Mouse (Mus musculus): ENCODE data around the gene Svs1. TPM values are rescaled to one million over a fixed set of nuclear protein-coding genes. Genes with fewer than 3 reads are reported as not detected.

Svs1 gene
- total RNA-seq, 1 experiment from 2014 or later: not detected

DNA sequence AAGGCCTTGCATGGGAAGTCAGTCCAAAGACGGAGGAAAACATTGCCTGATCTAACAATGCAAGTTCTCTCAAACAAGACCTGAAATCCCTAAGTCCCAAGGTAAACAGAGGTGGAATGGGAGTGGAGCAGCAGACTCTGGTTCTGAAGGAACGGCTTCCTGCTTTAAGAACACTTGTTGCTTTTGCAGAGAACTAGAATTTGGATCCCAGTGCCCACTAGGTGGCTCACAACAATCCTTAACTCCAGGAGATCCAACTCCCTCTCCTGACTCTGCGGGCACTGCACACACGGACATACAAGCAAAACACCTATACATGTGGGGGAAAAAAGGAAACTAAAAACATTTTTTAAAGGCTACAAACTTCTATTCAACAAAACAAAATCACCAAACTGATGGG, 16.7 kb downstream of the Svs1 start:
- ATAC-seq (replicated peaks in 1 of 2; ENCODE audit: insufficient read depth in 1 of 2, low FRiP score in 2 of 2, low TSS enrichment in 1 of 2, low read depth in 1 of 2, poor library complexity in 2 of 2, severe bottlenecking in 2 of 2): no peak

DNA sequence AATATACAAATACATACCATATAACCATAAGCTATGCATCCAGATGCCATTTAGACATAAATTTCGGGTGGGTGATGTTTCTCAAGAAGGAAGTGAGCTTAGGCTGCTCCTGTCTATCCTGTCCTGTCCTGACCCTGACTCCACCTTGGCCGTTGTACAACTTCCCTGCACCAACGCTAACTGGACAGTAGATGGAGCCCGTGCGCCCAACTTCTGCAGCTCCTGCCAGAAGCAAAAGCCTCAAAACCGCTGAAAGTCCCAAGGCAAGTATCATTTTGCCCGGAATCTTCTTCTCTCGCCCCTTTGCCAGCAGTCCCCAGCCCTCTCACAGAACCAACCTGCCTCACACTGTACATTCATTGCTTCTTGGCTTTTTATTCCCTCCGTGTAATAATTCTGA, 21.3 kb downstream of the Svs1 start:
- ATAC-seq (replicated peaks in 1 of 2; ENCODE audit: insufficient read depth in 1 of 2, low FRiP score in 2 of 2, low TSS enrichment in 1 of 2, low read depth in 1 of 2, poor library complexity in 2 of 2, severe bottlenecking in 2 of 2): peak; percentile 81 to 94

DNA sequence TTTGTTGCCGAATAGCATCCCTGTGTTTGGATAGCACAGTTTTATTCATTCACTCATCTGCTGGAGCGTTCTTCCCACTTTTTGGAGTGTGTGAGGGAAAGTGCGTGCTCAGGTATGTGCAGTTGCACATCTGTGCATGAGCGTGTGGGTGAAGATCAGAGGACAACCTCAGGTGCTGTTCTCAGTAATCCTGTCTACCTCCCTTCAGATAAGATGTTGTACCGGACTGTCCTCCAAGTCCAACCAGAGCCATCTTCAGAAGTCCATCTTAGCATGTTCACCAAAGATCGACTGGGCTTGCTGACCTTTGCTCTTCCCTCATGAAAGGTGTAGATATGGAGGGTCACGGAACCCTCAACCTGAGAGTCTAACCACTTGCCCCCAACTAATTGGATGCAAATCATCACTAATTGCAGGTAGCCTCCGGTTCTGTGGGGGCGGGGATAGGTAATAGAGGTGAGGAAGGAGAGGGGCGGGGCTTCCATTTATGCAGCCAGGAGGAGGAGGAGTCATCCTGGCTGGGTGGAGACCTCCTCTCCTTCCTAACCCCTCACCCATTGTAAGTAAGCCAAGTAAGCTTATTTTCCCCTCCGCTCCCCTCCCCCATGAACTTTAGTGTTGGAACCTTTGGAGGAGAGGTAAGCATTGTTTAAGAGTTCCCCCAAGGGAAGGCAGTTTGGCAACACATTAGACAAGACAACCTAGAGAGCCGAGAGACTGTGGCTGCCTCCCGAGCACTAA, 21.9 kb downstream of the Svs1 start:
- ATAC-seq (replicated peaks in 1 of 2; ENCODE audit: insufficient read depth in 1 of 2, low FRiP score in 2 of 2, low TSS enrichment in 1 of 2, low read depth in 1 of 2, poor library complexity in 2 of 2, severe bottlenecking in 2 of 2): no peak

DNA sequence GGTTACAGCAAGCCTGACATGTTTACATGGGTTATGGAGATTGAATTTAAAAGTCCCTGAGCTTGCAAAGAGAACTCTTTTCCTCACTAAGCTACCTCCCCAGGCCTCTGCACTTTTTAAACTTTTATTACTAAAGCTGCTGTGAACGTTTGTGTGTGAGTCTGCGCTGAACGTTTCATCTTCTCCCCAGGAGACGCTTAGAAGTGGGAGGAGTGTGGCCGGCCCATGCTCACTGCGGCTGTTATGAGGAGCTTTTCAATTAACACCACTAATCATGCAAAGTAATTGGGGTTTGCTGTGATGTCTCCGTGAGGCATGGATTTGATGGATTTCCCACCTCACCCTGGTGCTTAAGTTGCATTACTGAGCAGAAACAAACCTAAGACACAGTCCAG, 22.5 kb downstream of the Svs1 start:
- no peak for ATAC-seq (replicated peaks in 1 of 2; ENCODE audit: insufficient read depth in 1 of 2, low FRiP score in 2 of 2, low TSS enrichment in 1 of 2, low read depth in 1 of 2, poor library complexity in 2 of 2, severe bottlenecking in 2 of 2)

DNA sequence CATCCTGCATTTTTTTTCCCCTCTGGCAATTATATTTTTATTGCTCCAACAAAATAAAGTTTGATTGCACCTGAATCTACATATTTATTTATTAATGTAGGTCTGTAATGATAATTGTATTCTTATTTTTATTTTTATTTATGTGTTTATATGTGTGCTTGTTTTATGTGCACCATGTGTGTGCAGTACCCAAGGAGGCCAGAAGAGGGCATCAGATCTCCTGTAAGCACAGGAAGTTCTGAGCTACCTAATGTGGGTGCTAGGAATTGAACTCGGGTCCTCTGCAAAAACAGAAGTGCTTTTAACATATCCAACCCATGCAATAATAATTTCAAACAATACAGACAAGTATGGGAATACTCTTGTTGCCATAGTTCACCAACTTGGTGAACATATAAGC, 23.0 kb downstream of the Svs1 start:
- no peak for ATAC-seq (replicated peaks in 1 of 2; ENCODE audit: insufficient read depth in 1 of 2, low FRiP score in 2 of 2, low TSS enrichment in 1 of 2, low read depth in 1 of 2, poor library complexity in 2 of 2, severe bottlenecking in 2 of 2)

DNA sequence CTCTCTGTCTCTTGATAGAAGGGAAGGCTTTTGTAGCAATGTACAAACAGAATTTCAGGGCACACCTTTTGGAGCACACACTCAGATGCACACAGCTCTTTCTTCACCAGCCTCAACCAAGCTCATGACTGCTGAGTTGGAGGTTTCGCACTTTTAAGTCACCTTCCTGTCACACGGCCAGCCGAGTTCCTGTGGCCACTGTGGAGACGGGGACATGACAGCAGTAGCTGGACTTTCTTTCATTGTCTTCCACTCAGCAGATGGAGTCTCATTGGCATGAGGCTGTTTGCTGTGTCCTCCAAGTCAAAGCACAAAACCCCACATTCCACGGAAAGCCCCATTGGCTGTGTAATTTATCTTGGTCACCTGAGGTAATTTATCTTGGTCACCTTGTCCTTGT, 24.5 kb downstream of the Svs1 start:
- ATAC-seq (replicated peaks in 1 of 2; ENCODE audit: insufficient read depth in 1 of 2, low FRiP score in 2 of 2, low TSS enrichment in 1 of 2, low read depth in 1 of 2, poor library complexity in 2 of 2, severe bottlenecking in 2 of 2): no peak

DNA sequence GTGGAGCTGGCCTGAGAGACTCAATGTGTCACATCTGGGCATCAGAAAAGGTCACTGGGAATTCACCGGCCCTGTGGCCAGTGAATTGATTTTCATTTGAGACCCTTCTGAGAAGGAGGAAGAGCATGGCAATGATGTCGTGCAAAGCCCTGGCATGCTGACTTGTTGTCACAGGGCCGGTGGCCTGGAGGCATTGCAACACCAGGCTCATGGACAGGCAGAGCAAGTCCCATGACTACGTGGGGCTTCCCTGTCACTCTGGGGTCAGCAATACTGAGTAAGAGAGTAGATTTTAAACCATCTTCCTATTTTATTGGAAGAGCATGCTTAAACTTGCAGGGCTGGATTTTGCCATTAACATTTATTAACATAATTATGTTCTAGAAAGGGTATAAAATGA, 26.4 kb downstream of the Svs1 start:
- no peak for ATAC-seq (replicated peaks in 1 of 2; ENCODE audit: insufficient read depth in 1 of 2, low FRiP score in 2 of 2, low TSS enrichment in 1 of 2, low read depth in 1 of 2, poor library complexity in 2 of 2, severe bottlenecking in 2 of 2)

DNA sequence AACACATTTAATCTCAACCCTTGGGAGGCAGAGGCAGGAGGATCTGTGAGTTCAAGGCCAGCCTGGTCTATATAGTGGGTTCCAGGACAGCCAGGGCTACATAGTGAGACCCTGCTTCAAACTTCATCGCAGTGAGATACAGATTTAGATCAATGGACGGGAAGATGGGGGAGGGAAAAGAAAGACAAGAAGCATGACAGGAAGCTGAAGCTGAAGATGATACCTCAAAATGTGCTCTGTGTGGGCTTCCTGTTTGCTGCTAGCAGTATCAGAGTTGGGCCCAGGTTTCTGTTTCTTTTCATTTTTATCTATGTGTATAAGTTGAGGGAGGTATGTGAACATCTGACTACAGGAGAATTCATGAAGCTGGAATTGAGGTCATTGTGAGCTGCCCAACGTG, 26.8 kb downstream of the Svs1 start:
- no peak for ATAC-seq (replicated peaks in 1 of 2; ENCODE audit: insufficient read depth in 1 of 2, low FRiP score in 2 of 2, low TSS enrichment in 1 of 2, low read depth in 1 of 2, poor library complexity in 2 of 2, severe bottlenecking in 2 of 2)

DNA sequence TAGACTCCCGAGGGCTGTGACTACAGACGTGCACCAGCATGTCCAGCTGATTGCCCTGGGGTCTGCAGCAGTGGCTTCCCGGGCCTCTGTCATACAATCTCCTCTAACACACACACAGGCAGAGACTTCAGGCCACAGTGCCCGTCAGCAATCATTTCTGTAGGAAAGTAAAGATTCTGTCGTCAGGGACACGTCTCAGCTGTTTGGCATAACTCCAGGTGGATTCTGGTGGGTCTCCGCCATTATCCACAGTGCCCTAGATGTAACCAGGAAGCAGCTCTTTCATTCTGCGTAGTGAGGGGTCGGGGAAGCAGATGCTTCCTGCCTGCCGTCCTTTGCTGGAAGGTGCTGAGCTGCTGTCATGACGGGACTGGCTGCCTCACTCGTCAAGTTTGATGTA, 30.5 kb downstream of the Svs1 start:
- peak; percentile 95 to 96 for ATAC-seq (replicated peaks in 1 of 2; ENCODE audit: insufficient read depth in 1 of 2, low FRiP score in 2 of 2, low TSS enrichment in 1 of 2, low read depth in 1 of 2, poor library complexity in 2 of 2, severe bottlenecking in 2 of 2)

DNA sequence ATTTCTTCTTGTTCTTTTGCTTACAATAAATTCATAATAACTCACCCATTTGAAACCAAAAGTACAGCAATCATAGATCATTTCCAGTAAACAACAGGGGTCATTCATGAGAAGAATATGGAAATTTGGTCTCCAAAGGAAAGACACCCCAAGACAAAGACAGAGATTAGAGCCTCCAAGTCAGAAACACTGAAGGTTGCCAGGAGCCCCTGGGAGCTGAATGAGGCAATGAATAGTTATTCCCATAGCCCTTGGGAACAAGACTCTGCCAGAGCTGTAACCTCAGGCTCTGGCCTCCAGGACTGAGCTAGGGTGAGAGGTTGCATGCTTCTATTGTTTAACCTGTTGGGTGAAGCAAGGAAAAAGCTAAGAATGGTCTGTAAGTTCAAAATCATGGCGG, 32.7 kb downstream of the Svs1 start:
- no peak for ATAC-seq (replicated peaks in 1 of 2; ENCODE audit: insufficient read depth in 1 of 2, low FRiP score in 2 of 2, low TSS enrichment in 1 of 2, low read depth in 1 of 2, poor library complexity in 2 of 2, severe bottlenecking in 2 of 2)

DNA sequence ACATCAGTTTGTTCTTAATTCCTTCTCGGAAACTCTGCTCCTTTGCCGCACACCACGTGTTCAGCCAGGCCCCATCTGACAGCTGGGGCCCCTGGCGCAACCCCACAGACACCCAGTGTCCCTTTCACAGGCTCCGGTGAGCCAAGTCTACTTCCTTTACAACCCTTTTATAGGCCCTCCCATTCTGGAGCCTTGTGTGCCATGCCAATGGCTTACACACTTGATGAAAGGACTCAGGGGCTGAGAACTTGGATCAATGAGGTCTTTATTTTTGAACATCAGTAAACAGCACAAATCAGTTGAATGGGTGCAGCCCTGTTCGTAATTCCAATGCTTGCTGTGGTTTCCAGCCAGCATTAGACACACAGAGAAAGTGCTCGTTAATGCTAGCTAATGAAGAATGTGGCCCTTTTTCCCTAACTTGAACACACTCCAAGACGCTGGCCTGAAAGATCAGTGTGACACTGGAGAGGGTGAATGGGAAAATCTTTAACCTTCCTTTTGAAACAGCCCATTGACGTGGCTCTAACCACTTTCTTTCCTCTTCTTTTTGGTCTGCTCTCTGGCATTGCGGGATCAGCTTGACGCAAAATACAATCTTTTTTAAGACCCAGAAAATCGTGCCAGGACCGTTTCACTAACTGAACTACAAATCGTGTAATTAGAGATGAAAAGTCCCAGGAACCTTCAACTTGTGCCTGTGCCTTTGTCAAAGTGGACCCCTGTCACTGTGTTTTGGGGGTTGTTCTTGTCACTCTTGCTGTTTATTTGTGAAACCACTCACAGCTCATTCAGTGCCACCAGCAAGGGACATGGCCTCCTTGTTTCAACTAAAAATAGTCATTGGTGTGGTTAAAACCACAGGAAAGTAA, 34.7 kb downstream of the Svs1 start:
- peak; percentile 39 to 46; a peak in 2 of 4 replicates for ATAC-seq (replicated peaks in 1 of 2; ENCODE audit: insufficient read depth in 1 of 2, low FRiP score in 2 of 2, low TSS enrichment in 1 of 2, low read depth in 1 of 2, poor library complexity in 2 of 2, severe bottlenecking in 2 of 2)

DNA sequence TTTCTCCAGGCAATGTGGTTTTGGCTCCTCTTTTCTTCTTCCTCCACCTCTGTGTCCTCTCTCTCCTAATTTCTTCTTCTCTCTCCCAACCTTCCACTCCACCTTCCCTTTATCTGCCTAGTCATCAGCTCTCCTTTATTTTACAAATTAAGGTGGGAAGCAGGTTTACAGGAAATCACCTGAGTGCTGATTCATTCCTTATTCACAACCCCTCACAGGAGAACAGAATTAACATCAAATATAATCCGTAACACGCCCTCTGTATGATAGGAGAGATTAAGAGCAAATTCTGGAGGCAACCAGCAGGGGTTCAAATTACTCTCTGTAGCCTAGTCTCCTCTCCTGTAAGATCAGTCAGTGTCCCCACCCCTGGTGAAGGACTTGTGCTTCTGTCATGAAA, 35.7 kb downstream of the Svs1 start:
- no peak for ATAC-seq (replicated peaks in 1 of 2; ENCODE audit: insufficient read depth in 1 of 2, low FRiP score in 2 of 2, low TSS enrichment in 1 of 2, low read depth in 1 of 2, poor library complexity in 2 of 2, severe bottlenecking in 2 of 2)

DNA sequence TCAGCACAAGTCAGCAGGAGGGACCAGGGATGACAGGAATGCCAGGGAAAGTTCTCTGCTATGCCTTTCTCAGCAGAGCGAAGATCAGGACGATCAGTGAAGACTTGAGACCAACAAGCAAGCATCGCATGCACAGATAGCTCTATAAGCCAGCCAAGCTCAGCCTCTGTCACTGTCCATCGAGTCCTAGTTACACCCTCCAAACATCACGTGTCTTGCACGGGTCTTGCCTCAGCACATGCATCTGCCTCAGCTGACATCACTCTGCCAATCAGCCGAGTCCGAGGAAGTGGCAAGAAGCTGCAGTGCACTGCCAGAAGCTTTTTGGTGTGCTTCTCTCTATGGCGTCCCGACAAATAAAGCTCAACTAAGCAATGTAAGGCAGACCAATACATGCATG, 36.7 kb downstream of the Svs1 start:
- ATAC-seq (replicated peaks in 1 of 2; ENCODE audit: insufficient read depth in 1 of 2, low FRiP score in 2 of 2, low TSS enrichment in 1 of 2, low read depth in 1 of 2, poor library complexity in 2 of 2, severe bottlenecking in 2 of 2): no peak

DNA sequence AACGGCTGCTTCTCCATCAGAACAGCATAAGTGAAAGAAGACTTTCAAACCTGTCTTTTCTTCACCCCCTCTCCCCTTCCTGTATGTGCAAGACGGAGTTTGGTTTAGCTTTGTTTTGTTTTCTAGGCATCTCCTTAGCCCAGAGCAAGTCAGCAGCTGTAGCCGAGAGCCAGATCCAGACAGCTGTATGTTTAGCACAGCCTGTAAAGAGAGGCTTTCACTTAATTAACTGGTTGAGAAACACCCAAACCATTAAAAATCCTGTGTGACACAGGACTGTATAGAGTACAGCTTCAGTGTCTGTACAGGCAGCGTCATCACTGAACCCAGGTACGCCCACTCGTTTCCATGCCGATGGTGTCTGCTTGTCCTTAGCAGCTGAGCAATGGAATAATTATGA, 38.6 kb downstream of the Svs1 start:
- no peak for ATAC-seq (replicated peaks in 1 of 2; ENCODE audit: insufficient read depth in 1 of 2, low FRiP score in 2 of 2, low TSS enrichment in 1 of 2, low read depth in 1 of 2, poor library complexity in 2 of 2, severe bottlenecking in 2 of 2)

DNA sequence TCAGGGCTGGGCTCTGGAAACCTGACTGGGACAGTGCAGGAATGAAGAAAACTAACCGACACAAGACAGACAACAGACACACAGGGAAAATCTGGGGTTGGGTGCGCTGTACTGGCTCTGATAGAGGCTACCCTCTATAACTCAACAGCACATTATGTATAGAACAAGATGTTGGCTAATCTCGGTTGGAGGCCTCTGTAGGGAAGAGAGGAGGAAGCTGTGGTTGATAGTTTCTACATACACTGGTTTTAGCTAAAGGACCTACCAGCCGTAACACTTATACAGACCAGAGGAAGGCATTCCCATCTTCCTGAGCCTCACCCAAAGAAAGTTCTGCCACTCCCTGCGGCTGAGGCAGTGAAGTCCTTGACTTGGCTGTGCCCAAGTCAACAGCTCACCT, 39.8 kb downstream of the Svs1 start:
- ATAC-seq (replicated peaks in 1 of 2; ENCODE audit: insufficient read depth in 1 of 2, low FRiP score in 2 of 2, low TSS enrichment in 1 of 2, low read depth in 1 of 2, poor library complexity in 2 of 2, severe bottlenecking in 2 of 2): peak in 1 of 2 experiments; percentile 36; a peak in 2 of 4 replicates

DNA sequence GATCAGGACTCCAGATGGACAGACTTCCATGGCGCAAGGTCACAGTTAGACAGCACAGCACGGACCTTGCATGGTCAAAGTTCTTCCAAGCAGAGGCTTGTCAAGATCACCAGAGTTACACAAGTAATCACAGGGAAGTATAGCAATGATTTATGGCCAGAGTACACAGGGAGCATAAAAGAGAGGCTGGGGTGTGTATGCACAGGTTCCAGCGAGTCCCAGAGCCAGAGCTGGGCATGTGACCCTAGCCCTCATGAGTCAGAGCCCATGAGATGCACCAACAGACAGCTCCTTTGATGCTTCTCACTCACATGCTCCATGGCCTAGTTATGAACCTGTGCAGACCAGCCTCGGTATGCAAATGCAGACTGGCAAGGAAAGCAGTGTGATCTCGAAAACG, 41.4 kb downstream of the Svs1 start:
- no peak for ATAC-seq (replicated peaks in 1 of 2; ENCODE audit: insufficient read depth in 1 of 2, low FRiP score in 2 of 2, low TSS enrichment in 1 of 2, low read depth in 1 of 2, poor library complexity in 2 of 2, severe bottlenecking in 2 of 2)

DNA sequence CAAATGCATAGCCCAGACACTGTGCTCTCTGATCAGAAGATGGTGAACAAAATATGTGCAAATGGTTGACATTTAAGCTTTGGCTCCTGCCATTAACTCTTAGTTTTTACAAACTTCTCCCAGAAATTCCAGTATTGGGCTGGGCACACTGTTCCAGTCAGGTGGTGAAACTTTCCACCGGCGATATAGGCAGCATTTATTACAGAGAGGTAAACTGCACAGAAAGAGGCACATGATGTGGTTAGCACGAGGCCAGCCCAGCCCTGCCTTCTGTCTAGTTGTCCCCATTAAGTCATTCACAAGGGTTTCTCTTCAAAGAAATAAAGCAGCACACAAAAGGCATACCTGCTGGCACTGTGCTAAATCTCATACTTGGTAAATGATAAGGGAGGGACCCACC, 42.0 kb downstream of the Svs1 start:
- ATAC-seq (replicated peaks in 1 of 2; ENCODE audit: insufficient read depth in 1 of 2, low FRiP score in 2 of 2, low TSS enrichment in 1 of 2, low read depth in 1 of 2, poor library complexity in 2 of 2, severe bottlenecking in 2 of 2): no peak

DNA sequence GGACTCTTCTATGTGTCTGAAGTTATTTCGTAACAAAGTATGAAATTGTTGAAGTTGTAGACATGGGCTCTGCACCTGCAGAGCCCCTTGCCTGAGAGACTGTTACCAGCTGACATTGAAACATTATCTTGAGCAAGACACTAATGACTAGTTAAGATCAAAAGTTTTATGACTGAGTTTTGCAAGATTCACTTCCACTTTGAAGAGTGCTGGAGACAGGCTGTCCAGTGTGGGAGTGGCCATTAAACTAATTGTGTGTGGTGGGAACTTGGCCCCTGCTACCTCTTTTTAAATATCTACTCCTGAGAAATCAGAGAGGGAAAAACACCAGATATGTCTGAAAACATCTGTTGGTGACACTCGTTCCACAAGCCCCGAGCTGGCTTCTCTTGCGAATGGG, 44.6 kb downstream of the Svs1 start:
- peak in 1 of 2 experiments; percentile 23; a peak in 1 of 4 replicates for ATAC-seq (replicated peaks in 1 of 2; ENCODE audit: insufficient read depth in 1 of 2, low FRiP score in 2 of 2, low TSS enrichment in 1 of 2, low read depth in 1 of 2, poor library complexity in 2 of 2, severe bottlenecking in 2 of 2)

DNA sequence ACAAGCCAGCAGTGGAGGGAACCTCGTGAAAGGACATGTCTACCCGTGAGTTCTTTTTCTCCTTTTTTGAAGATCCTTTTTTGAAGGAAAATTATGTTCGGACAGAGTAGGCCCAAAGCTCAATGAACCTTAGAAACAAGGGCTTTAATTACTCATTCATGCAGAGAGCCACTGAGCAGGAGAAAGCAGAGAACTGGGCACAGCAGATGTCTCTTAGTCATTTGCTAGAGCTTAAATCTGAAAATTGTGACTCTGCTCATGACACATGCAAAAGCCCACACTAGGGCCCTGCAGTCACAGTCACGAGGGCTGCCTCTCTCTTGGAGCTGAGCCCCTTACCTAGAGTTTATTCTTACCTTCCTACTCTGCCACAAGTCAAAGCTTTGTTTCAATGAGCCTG, 46.1 kb downstream of the Svs1 start:
- ATAC-seq (replicated peaks in 1 of 2; ENCODE audit: insufficient read depth in 1 of 2, low FRiP score in 2 of 2, low TSS enrichment in 1 of 2, low read depth in 1 of 2, poor library complexity in 2 of 2, severe bottlenecking in 2 of 2): no peak

Data from hematopoietic stem cell, adult 5-6 weeks (primary cell).